Mouse (Mus musculus) splenic B cell, adult 2 months (primary cell): ENCODE measurements at regions not wholly inside any gene's neighbourhood (a gene's known extent, or its start where the extent isn't known, plus 50 kb on each side); places are given as distances from the start of the nearest gene placed in this dataset.

Source experiments
- DNase-seq: peaks from one replicate; pipeline ENCODE4 v3.0.0-alpha.2; 2011; ENCODE audit warnings: low read depth, low spot score
- H3K27me3 ChIP-seq: 2 replicates; pipeline ENCODE4 v1.6.1; 2012; ENCODE audit warnings: mild to moderate bottlenecking, low read length, moderate library complexity, mixed read lengths; ENCODE audit not compliant: control insufficient read depth, poor library complexity, insufficient read depth, severe bottlenecking
- H3K36me3 ChIP-seq: 2 replicates; pipeline ENCODE4 v1.6.1; 2012; ENCODE audit warnings: mild to moderate bottlenecking, low read length, moderate library complexity, mixed read lengths; ENCODE audit not compliant: control insufficient read depth, poor library complexity, insufficient read depth, severe bottlenecking

- peak; percentile 6 for DNase-seq
- H3K27me3 ChIP-seq = no peaks in the 10 kb centered on the region
- H3K36me3 ChIP-seq = no peaks in the 10 kb centered on the region
These were observed 333.3 kb downstream of the Trim52 start for GRCm38 (mm10) chr14:106439282-106439681.

GRCm38 (mm10) chr14:106489074-106489473 lies 383.1 kb downstream of the Trim52 start:
- H3K36me3 ChIP-seq = no peaks in the 10 kb centered on the region
- DNase-seq = no peak
- no peaks in the 10 kb centered on the region for H3K27me3 ChIP-seq

GRCm38 (mm10) chr14:106491389-106491788 lies 385.4 kb downstream of the Trim52 start:
- Histone ChIP-seq H3K27me3 (no peaks in the 10 kb centered on the region), H3K36me3 (no peaks in the 10 kb centered on the region)
- no peak for DNase-seq

GRCm38 (mm10) chr14:106500344-106501135 lies 394.5 kb downstream of the Trim52 start:
- Histone ChIP-seq H3K27me3 (no peaks in the 10 kb centered on the region), H3K36me3 (no peaks in the 10 kb centered on the region)
- peak; percentile 8 for DNase-seq

GRCm38 (mm10) chr14:106506921-106507320 lies 400.9 kb downstream of the Trim52 start:
- no peaks in the 10 kb centered on the region for H3K27me3 ChIP-seq
- no peak for DNase-seq

GRCm38 (mm10) chr14:106518552-106519358 lies 412.8 kb downstream of the Trim52 start:
- DNase-seq = no peak
- no peaks in the 10 kb centered on the region for H3K27me3 ChIP-seq

More at GRCm38 (mm10) chr14:106506921-106507320, 400.9 kb downstream of the Trim52 start:
- H3K36me3 ChIP-seq = no peaks in the 10 kb centered on the region

GRCm38 (mm10) chr14:106520808-106521207 lies 414.8 kb downstream of the Trim52 start:
- H3K36me3 ChIP-seq = no peaks in the 10 kb centered on the region
- no peaks in the 10 kb centered on the region for H3K27me3 ChIP-seq
- DNase-seq = no peak

More at GRCm38 (mm10) chr14:106518552-106519358, 412.8 kb downstream of the Trim52 start:
- no peaks in the 10 kb centered on the region for H3K36me3 ChIP-seq

- H3K36me3 ChIP-seq = no peaks in the 10 kb centered on the region
- no peaks in the 10 kb centered on the region for H3K27me3 ChIP-seq
- DNase-seq = no peak
These were observed 444.2 kb downstream of the Trim52 start for GRCm38 (mm10) chr14:106550150-106550549.

- Histone ChIP-seq H3K27me3 (no peaks in the 10 kb centered on the region), H3K36me3 (no peaks in the 10 kb centered on the region)
- DNase-seq = no peak
These were observed 473.3 kb downstream of the Trim52 start for GRCm38 (mm10) chr14:106579281-106579680.

- H3K36me3 ChIP-seq = no peaks in the 10 kb centered on the region
- no peaks in the 10 kb centered on the region for H3K27me3 ChIP-seq
- DNase-seq = no peak
These were observed 475.9 kb downstream of the Trim52 start for GRCm38 (mm10) chr14:106581886-106582285.

GRCm38 (mm10) chr14:106593352-106593751 lies 487.4 kb downstream of the Trim52 start:
- H3K36me3 ChIP-seq = no peaks in the 10 kb centered on the region
- DNase-seq = no peak
- H3K27me3 ChIP-seq = no peaks in the 10 kb centered on the region

GRCm38 (mm10) chr14:106593980-106594379 lies 488.0 kb downstream of the Trim52 start:
- no peaks in the 10 kb centered on the region for H3K36me3 ChIP-seq
- no peaks in the 10 kb centered on the region for H3K27me3 ChIP-seq
- DNase-seq = no peak

- no peaks in the 10 kb centered on the region for H3K36me3 ChIP-seq
- DNase-seq = no peak
- no peaks in the 10 kb centered on the region for H3K27me3 ChIP-seq
These were observed 501.0 kb downstream of the Trim52 start for GRCm38 (mm10) chr14:106607041-106607440.

- no peaks in the 10 kb centered on the region for H3K27me3 ChIP-seq
- H3K36me3 ChIP-seq = no peaks in the 10 kb centered on the region
- DNase-seq = no peak
These were observed 502.4 kb downstream of the Trim52 start for GRCm38 (mm10) chr14:106608341-106608927.
